Mouse (Mus musculus) liver, embryonic 14.5 days (tissue): ENCODE measurements at regions not wholly inside any gene's neighbourhood (a gene's known extent, or its start where the extent isn't known, plus 50 kb on each side); places are given as distances from the start of the nearest gene placed in this dataset.

Experiments
- CTCF ChIP-seq: IDR thresholded peaks from 2 replicates; pipeline ENCODE4 v1.5.1; 2016; ENCODE audit warnings: antibody characterized with exemption, low read depth, control low read depth
- EP300 ChIP-seq: IDR thresholded peaks from 2 replicates; pipeline ENCODE4 v1.6.1; 2016; ENCODE audit warnings: antibody characterized with exemption, low read depth

- TF ChIP-seq CTCF (no peak), EP300 (no peak)
These were observed 629.0 kb upstream of the Tmem132c start for GRCm38 (mm10) chr5:126612571-126612970.
